In the genomic region with DNA sequence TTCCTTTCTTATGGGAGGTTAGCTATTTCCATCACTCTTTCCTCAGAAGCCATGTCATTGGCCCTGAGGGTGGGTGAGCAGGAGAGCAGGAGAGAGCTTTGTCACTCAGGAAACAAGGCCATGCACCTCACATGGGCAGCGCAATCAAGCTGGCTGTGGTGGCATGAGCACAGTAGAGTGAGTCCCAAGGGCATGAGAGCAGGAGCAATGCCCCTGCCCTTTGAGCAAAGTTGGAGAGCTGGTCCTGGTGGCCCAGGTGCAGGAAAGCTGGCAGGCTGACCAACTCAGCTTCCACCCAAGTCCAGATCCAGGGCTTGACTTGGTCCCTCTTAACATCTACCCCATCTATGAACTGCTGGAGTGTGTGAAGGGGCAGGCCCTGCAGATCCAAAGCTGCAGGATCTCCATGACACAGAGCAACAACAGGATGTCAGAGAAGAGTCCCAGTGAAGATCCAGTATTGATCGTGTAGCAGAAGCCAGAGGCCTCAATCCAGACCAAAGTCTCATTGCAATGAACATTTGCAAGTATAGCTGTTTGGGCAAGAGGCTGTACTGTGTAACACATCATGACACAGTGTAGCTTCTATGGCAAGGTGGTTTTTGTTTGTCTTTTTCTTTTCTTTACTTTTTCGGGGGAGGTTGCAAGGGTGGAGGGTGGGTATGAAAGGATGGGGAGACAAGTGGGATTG, we compare ENCODE assay signal across 41 mouse cellular contexts. TPM values are rescaled to one million over a fixed set of nuclear protein-coding genes. Genes with fewer than 3 reads are reported as not detected.
"Had no signal": no experiment of that assay in that cellular context is flagged by ENCODE, and none has a peak within 500 bp of the region (broad histone marks: within the 10 kb centered on the region; RNA-seq: fewer than 3 reads in every experiment).

No protein-coding gene starts in this region.

- H3K4me1 ChIP-seq: heart, embryonic 10.5 days; hindbrain, embryonic 13.5 days; hindbrain, embryonic 15.5 days; kidney, embryonic 15.5 days; limb, embryonic 13.5 days; limb, embryonic 15.5 days had no signal

- H3K27ac ChIP-seq: gastrocnemius, adult 2 months; heart, embryonic 10.5 days; hindbrain, embryonic 13.5 days; hindbrain, embryonic 15.5 days; hindbrain, postnatal 0 days; kidney, embryonic 15.5 days; kidney, postnatal 0 days; limb, embryonic 13.5 days; limb, embryonic 15.5 days; liver, embryonic 14.5 days had no signal

- H3K9me3 ChIP-seq: heart, embryonic 10.5 days; heart, embryonic 12.5 days; hindbrain, embryonic 13.5 days; hindbrain, embryonic 15.5 days; kidney, embryonic 15.5 days; limb, embryonic 13.5 days; limb, embryonic 15.5 days had no signal

- H3K4me3 ChIP-seq: gastrocnemius, adult 2 months; heart, embryonic 10.5 days; heart, embryonic 12.5 days; hindbrain, embryonic 13.5 days; hindbrain, embryonic 15.5 days; kidney, embryonic 15.5 days; limb, embryonic 13.5 days; limb, embryonic 15.5 days had no signal

- H3K36me3 ChIP-seq: heart, embryonic 10.5 days; heart, embryonic 12.5 days; hindbrain, embryonic 13.5 days; hindbrain, embryonic 15.5 days; kidney, embryonic 15.5 days; limb, embryonic 13.5 days; limb, embryonic 15.5 days had no signal

- ATAC-seq: hindbrain, postnatal 0 days; intestine, embryonic 16.5 days had no signal

- DNase-seq: gastrocnemius, adult 2 months; gastrocnemius, postnatal 10 days; gastrocnemius, postnatal 36 days; heart, adult 18-20 months; heart, postnatal 10 days; heart, postnatal 36 days; kidney, adult 11 months; kidney, adult 2 months; kidney, adult 9 months; kidney, postnatal 14 days; kidney, postnatal 36 days; layer of hippocampus, adult 9-11 months; layer of hippocampus, postnatal 36 days; left cerebral cortex, postnatal 4 days had no signal

- H3K27me3 ChIP-seq: heart, embryonic 12.5 days; hindbrain, embryonic 13.5 days; hindbrain, embryonic 15.5 days; kidney, embryonic 15.5 days; limb, embryonic 13.5 days; limb, embryonic 15.5 days had no signal

- H3K9ac ChIP-seq: heart, embryonic 12.5 days; hindbrain, embryonic 13.5 days; hindbrain, embryonic 15.5 days; kidney, embryonic 15.5 days; limb, embryonic 13.5 days; limb, embryonic 15.5 days; liver, embryonic 14.5 days had no signal

- H3K4me2 ChIP-seq: heart, embryonic 12.5 days; hindbrain, embryonic 13.5 days; hindbrain, embryonic 15.5 days; kidney, embryonic 15.5 days; limb, embryonic 13.5 days; limb, embryonic 15.5 days had no signal

RNA-seq across cellular contexts. Expression of a gene that starts 10.0 kb away (rescaled TPM):
- total RNA-seq: gastrocnemius, adult 2 months; heart, adult 18-20 months; heart, adult 8-10 months; heart, postnatal 10 days; heart, postnatal 36 days; hematopoietic stem cell, adult 5-6 weeks; layer of hippocampus, postnatal 14 days had no signal
- polyA plus RNA-seq: heart, embryonic 10.5 days; heart, embryonic 14.5 days; hindbrain, embryonic 11.5 days; hindbrain, embryonic 13.5 days; intestine, embryonic 14.5 days; kidney, adult 2 months; limb, embryonic 11.5 days had no signal

RNA-seq across cellular contexts. Expression of a gene that starts 35.2 kb away (rescaled TPM):
- total RNA-seq: gastrocnemius, postnatal 10 days; gastrocnemius, postnatal 36 days; heart, adult 18-20 months; heart, adult 8-10 months; heart, postnatal 10 days; heart, postnatal 36 days; hematopoietic stem cell, adult 5-6 weeks; hindbrain, postnatal 0 days; layer of hippocampus, adult 18-20 months; layer of hippocampus, adult 8-10 months; layer of hippocampus, postnatal 14 days; layer of hippocampus, postnatal 36 days; left cerebral cortex, adult 18-20 months; left cerebral cortex, adult 8-10 months; left cerebral cortex, postnatal 10 days; left cerebral cortex, postnatal 25 days; left cerebral cortex, postnatal 4 days had no signal
- polyA plus RNA-seq: frontal cortex, adult 2 months; heart, embryonic 10.5 days; heart, embryonic 12.5 days; heart, embryonic 14.5 days; heart, embryonic 16.5 days; hindbrain, embryonic 11.5 days; hindbrain, embryonic 13.5 days; hindbrain, embryonic 15.5 days; hindbrain, postnatal 0 days; intestine, embryonic 14.5 days; kidney, adult 2 months; kidney, postnatal 0 days; large intestine, adult 2 months; limb, embryonic 11.5 days; limb, embryonic 13.5 days had no signal
